Mouse (Mus musculus) gonadal fat pad, adult 2 months (tissue): ENCODE measurements around the gene Stx11. TPM values are rescaled to one million over a fixed set of nuclear protein-coding genes. Genes with fewer than 3 reads are reported as not detected.

ENCODE experiments used
- DNase-seq: peaks from one replicate; pipeline ENCODE4 v3.0.0-alpha.2; 2012; ENCODE audit warnings: low read depth
- polyA plus RNA-seq: library from polyadenylated mRNA; depleted of rRNA; stranded (reverse); fragments of >200 nt; gene quantifications from 2 replicates; pipeline ENCODE4 v1.2.3, GENCODE M21; 2012; rRNA removed

Gene Stx11
- polyA plus RNA-seq, result 0.89 and 2.0 TPM in 2 replicates

DNA sequence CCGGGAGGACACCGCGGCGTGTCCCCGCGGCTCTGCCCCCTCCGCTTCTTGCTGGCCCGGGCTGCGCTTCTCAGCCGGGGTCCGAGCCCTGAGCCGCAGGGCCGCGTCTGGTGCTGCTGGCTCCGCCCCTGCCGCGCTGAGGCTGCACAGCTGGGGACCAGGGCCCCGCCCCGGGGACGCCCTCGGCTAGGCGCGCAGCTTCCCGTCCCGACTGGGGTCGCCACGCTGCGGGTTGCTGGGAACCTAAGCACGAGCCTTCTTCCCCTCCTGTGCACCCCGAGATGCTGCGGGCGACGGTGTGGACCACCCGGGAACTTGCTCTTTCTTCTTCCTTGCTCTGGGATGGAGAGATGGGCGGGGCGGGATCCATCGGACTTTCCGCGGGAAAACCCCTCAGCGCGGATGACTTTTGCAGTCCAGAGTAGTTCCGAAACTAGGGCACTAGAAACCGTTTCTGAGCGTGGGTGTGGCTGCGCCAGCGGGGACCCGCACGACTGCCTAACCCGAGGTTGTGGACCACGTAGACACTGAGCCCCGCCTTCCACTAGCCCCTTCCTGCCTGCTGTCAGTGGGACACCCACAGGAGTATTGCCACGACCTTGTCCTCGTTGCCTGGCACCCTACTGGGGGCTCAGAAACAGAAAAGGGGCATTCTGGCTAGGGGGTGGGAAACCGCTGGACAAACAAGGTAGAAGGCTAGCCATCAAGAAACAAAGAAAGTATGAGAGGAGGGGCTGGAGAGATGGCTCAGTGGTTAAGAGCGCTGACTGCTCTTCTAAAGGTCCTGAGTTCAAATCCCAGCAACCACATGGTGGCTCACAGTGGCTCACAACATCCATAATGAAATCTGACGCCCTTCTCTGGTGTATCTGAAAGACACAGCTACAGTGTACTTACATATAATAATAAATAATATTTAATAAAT is at the start of gene Stx11:
TSS of gene Stx11 (minus strand) at position 148 of the 925 bp plus-strand sequence.
- no peak for DNase-seq

DNA sequence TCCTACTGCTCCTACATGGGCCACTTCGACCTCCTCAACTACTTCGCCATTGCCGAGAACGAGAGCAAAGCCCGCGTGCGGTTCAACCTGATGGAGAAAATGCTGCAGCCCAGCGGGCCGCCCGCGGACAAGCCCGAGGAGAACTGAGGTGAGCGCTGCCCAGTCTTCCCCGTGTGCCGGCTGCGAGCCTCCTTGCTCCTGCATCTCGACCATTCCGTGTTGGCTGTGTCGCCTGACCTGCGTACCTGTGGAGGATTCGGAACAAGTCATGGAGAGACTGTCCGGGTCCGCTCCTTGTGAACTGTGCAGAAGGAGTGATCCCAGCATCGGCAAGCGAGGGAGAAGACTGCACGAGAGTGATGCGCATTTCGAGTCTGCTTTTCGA is 44.6 kb upstream of the Stx11 start:
- DNase-seq, result no peak

DNA sequence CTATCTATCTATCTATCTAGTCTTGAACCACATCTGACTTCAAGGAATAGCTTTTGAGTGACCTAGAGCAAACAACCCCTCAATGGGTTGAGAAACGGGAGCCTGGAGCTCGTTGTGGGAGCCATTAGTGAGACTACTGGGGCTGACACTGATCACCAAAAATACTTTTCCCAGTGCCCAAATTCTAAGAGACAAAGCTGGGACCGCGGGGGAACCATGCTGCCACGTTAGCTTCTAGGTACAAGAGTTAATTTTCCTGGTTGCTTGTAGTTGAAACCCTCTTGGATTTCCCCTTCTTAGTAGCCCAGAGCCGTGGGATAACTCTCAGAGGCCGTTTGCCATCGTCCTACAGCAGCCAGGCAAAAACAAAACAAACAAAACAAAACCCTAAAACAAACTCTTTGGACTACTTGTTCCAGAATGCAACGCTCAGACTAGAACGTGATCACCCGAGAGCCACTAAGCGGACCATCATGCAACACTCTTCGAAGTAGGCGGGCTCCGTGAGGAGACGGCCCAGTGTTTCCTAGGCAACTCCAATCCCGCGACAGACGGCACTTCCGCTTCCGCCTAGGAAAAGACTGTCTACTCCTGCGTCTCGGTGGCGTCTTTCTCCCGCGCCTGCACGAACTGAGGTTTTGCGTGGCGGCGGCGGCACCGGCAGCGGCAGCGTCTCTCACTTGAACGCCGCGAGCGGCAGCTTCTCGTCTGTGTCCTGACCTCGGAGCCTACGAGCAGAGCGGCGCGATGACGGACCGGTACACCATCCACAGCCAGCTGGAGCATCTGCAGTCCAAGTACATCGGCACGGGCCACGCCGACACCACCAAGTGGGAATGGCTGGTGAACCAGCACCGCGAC is 44.0 kb upstream of the Stx11 start:
- peak; percentile 77 for DNase-seq

DNA sequence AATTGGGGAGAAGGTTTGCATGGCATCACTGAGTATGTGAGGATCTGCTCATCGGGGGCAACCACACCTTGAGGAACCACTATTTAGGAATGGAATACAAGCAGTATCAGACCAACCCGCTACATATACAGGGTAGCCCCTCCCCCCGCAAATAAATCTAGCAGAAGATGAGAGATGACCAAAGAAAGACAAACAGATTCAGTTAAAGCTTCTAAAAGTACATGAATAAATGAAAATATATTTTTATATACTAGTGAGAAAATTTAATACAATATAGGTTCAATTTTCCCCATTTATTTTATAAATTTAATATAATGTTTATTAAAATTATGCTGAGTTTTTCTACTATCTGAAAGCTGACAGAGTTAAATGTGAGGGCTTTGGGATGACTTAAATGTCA is 40.9 kb upstream of the Stx11 start, which contains the start of gene Sf3b5:
TSS of gene Sf3b5 (plus strand) at position 301 of the 400 bp plus-strand sequence.
- no peak for DNase-seq

DNA sequence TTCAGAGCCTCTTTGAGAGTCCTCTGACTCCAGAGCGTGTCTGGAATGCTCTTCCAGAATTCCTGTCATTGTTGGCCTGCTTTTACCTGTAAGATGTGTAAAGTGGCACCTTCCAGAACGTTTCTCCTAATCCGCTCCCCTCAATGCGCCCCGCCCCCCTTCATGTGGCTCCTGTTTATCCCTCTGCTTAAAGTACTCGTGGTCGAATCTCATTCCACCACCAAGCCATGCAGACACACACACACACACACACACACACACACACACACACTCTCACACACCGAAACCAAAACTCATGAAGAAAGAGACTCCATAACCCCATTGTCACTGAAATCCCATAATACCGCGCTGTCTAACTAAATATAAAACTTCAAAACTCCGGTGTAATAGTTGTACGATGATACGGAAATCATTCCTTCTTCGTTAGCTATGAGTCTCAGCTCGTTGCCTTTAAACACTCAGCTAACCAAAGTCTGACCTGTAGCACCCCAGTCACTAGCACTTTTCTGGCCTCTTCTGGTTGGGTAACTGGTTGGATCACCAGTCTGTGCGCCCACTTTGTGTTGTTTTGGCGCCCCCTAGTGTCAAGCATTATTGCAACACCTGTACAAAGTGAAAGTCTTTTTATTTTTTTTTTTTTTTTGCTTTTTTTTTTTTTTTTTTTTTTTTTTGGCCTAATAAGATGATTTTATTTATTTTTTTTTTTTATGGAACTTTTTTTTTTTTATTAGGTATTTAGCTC is 32.8 kb upstream of the Stx11 start:
- peak; percentile 23 for DNase-seq

DNA sequence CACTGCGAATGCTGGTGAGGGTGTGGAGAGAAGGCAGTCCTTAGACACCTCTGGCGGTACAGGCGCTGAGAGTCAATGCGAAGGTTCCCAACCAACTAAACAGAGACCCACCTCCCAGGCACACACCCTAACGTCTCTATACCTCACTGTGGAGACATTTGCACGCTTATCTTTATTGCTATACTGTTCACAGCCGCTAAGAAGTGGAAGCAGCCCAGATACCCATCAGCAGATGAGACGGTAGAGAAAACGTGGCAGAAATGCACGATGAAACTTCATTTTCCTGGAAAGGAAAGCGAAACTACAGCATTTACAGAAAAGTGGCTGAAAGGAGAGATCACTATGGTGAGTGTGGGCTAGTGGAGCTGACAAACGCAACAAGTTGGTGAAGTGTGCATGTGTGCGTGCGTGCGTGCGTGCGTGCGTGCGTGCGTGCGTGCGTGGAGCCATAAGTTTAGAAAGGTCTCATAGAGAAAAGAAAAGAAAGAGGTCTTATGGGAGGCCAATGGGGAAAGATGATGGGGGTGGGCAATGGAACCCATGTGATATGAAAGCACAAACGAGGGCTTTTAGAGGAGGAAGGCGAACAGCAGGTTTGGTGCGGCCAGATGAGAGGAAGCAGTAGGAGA is 29.4 kb upstream of the Stx11 start:
- no peak for DNase-seq

DNA sequence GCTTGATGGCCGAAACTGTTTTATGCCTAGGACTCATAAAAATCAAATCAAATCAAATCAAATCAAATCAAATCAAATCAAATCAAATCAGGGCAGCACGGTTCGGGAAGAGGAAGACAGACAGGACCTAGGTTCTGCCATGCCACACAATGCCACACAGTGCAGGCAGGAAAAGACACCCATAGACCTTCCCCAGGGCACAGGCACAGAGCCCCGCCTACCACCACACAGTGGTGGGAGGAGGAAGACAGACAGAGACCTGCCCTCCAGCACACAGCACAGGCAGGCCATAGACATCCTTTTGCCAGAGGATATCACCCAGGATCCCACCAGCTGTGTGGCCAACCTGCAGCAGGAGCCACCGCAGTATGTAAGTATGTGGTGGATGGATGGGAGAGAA is 27.9 kb upstream of the Stx11 start:
- no peak for DNase-seq

DNA sequence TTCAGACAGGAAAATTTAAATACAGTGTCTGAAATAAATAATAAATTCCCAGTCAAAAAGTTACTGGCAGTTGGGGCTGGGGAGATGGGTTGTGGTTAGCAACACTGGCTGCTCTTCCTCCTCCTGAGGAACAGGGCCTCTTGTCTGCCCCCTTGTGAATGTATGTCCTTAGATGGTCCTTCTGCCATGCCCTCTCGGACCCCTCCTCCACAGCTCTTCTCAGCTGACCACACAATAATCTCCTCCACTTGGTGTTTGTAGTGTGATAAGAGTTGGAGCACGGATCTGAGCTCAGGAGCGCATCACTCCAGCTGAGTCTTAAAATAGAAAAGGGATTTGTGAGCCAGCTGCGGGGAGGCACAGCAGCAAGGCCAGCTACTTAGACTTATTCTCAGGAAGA is 22.8 kb upstream of the Stx11 start:
- DNase-seq, result no peak

DNA sequence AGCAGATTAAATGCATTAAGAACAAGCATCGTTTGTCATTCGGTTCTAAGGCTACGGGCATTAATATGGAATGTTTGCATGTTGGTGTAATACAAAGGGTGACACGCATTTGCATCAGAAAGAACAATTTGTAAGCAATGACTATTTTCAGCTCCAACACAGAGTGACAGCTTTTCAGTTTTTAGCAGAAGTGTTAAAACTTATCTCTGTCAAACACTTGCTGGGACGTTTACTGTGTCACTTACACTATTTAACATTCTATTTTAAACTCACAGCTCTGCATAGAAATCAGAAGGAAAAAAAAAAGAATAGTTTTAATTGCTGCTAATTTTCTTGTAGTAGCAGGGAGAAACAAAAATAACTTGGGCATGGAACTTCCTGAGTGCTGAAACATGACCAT is 22.4 kb upstream of the Stx11 start:
- DNase-seq, result no peak

DNA sequence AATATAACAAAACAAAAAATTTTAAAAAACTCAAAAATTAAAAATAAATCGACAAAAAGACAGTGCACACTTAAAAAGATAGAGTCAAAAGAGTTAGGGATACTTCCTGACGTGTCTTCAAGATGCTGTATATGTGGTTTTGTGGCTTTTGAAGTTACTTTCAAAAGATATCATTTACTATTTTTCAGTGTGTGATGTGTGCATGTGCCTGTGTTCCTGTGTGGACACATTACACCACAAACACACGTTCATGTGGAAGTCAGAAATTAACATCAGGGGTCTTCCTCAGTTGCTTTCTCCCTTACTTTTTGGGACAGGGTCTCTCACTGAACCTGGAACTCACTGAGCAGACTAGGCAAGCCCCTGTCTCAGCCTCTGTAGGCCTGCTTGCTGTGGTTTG is 20.9 kb upstream of the Stx11 start:
- DNase-seq, result no peak

DNA sequence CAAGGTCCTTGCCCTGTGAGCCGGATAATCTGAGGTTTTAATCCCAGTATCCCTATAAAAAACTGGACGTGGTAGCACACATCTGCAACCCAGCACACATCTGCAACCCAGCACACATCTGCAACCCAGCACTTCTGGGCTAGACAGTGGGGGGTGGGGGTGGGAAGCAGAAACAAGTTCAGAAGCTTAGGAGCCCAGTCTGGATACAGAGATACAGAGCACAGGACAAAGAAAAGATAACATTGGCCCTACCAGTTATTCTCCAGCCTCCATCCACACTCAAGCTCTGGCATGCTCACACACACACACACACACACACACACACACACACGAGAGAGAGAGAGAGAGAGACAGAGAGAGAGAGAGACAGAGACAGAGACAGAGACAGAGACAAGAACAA is 19.4 kb upstream of the Stx11 start:
- no peak for DNase-seq

DNA sequence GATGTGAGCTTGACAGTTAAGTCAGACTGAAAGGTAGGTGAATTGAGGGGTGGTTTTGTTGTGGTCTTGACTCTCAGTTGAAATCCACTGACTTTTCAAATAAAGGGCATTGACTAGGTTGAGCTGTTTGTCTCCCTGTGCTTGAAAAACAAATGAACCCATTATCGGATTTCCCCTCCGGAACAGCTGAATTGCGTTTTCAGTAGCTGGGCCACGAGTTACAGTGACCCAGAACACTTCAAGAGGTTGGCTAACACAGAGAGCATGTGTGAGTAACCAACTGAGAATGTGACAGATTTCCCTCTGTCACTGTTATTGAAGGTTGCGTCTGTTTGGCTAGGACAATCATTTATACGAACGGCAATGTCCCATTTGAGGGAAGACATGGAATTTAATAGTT is 17.0 kb upstream of the Stx11 start:
- DNase-seq, result no peak

DNA sequence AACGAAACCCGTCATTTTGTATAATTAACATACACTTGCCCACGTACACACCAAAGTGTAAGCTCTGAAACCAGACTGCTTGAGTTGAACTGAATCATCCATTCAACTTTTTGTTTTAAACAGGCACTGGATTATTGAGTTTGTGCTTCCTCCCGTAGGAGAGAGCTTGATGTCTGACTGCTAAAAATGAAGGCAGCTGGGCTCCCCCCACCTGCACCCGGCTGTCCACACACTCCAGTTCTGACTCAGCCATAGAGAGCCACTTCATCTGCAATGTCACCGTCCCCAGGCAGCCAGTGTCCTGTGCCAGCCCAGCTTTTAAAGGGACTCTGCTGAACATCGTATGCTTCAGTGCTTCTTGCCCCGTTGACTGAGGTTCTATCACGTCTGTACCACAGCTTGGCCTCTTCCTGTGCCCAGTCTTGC is 13.7 kb upstream of the Stx11 start:
- DNase-seq, result no peak

DNA sequence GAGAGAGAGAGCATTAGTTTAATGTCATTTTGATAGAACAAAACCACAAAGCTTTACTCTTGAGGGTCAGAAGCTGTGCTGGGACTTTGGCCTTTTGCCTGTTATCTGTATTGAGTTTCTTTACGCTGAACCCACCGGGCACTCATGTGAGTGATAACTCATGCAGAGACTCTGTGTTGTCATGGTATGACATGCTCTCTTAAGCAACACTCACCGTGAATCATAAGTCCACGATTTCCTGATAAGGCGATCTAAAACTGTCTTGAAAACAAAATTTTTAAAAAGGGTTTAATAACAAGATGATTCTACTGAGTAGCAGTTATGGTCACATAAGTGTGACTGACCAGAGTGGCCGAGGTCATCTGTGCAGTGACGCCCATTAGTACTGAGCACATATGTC is 12.5 kb upstream of the Stx11 start:
- DNase-seq, result no peak

DNA sequence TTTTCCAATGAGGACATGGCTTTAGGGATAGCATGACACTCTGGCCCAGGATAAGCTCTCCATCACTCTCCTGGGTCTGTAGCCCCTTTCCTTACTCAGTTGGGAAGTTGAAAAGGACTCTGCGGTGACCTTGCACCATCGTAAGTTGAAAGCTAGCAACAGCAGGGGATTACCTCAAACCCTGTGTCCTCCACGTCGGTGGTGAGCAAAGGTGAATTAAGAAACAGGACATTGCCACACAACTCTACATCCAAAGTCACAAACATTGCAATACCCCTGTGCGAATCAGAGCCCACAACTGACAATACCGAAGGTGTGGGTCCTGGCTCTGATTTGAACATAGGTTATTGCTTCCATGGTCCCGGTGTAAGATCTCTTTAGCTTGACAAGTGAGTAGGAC is 11.9 kb upstream of the Stx11 start:
- no peak for DNase-seq

DNA sequence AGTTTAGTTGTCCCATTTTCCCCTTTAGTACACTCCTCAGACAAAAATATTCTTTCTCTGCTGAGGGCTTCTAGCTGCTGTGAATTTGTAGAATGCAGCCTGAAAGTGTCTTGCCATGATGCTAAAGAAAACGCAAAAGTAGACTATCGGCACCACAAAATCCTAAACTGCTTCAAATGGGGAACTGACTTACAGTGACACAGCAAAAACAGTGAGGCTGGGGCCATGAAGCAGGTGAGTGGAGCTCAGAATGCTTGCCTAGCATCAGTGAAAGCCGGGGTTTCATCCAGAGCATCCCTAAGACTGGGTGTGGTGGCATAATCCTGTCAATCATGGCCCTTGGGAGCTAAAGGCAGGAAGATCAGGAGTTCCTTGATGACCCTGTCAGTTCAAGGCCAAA is 11.4 kb upstream of the Stx11 start:
- no peak for DNase-seq

DNA sequence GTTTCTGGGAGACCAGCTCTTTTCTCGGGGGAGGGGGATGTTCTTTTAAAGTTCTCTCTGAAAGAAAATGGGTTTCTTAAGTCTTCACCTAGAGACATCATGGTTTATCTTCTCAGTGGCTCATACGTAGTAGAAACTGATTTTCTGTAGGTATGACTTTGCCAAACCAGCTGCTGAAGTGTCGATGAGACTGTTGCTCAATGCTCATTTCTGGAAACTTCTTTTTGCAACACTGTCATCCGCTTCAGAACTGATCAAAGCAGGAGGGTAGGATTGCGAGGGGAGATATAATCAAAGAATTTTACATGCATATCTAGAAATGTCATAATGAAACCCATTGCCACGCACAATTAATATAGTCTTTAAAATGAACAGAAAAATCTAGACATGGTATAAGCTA is 10.5 kb upstream of the Stx11 start:
- DNase-seq, result no peak

DNA sequence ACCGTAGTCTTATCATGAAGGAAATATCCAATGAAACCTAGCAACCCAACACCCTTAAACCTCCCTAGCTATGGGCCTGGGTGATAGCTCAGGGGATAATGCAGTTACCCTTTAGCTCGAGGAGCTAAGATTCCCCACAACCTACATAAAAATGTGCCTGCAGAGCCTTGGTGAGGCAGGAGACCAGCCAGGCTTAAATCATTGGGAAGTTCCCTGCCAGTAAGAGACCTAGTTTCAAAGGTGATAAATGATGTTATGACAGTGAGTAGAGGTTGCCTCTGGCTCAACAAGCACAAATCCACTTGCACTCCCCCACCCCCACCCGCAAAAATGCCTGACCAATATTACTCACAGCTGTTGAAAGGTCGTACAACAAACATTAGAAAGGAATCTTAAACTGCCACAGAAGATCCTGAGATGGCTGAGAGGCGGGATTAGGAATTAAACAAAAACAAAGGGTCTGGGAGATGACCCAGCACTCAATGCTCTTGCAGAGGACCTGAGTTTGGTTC is 1.6 kb upstream of the Stx11 start:
- no peak for DNase-seq

DNA sequence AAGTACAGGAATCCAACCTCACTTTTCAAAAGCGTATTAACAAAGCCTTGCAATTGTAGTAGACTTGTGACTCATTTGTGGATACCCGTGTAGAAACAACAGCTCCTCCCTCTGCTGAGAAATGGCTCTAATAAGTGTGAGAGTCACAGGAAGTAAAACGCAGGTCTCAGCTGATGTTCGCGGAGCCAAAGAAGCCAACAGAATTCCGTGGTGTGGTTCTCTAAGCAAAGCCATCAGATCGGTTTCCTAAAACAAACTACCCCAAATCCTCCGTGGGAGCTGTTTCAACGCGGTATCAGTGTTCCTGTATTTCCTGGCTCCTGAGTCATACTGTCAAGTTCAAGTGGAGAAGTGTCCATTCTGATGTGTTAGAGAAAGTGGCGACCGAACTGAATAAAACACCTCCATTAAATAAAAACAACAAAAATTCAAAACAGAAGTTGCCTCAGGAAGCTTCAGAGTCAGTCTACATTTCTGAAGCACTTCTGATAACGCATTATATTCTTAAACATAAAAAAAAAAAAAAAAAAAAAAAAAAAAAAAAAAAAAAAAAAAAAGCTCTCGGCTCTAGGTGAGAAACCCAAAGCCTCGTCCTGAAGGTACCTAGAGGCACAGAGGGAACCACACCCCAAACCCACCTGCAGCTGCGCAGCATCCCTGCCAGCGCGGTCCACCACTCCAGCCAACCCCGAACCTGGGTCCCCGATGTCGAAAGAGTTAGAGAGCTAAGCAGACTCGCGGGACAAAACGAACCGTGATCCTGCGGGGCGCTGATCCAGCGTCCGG is 543 bp downstream of the Stx11 start:
- no peak for DNase-seq

DNA sequence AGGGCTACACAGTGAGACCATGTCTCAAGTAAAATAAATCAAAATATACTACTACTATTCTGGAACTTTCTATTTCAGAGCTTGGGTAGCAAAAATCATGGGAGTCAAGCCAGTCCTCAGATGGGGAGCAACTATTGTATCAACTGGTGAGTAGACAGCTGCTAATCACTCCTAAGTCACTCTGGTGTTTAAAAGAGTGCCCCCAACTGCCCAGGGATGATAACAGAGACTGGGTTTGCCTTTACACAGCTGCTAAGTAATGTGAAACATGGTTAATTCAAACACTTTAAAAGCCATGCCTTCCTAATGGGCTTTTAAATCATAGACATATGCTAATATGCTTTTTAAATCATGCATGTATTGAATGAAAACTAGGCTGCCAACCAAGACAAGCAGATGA is 1.9 kb downstream of the Stx11 start:
- no peak for DNase-seq

DNA sequence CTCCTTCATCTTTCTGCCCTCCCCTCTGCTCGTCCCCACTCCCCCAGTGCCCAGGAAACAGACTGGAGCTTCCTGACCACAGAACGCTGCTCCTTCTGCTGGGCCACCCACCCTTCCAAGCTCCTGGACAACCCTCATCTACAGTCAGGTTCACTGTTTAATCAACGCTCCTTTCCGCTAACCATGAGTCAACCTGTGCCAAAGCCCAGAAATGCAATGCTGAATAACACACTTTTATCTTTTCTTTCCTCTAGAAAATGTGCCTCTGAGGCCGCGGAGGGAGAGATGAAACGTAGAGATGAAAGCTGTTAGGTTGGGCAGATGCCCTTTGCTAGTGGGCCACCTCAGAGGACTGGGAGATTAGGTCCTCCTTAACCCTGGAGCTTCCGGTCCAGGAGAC is 2.6 kb downstream of the Stx11 start:
- no peak for DNase-seq
